Mouse (Mus musculus): Measurements from ENCODE around the gene Snd1. TPM values are rescaled to one million over a fixed set of nuclear protein-coding genes. Genes with fewer than 3 reads are reported as not detected.
"Not testable (repeated sequence)": the region's sequence is repeated elsewhere in the genome, so short reads cannot be mapped to it uniquely, and the experiment has no call there.

Gene Snd1
- polyA plus RNA-seq, 1 experiment from 2014 or later = 138 TPM

- H3K4me3 ChIP-seq = no peak overlapping the region
- H3K36me3 ChIP-seq = peaks cover 72% of the 10 kb centered on the region
- H3K27ac ChIP-seq = no peak overlapping the region
- H3K27me3 ChIP-seq (ENCODE audit: low read depth, poor library complexity, severe bottlenecking) = no peaks in the 10 kb centered on the region
- DNase-seq (ENCODE audit: low spot score) = no peak
- H3K4me1 ChIP-seq = no peaks in the 10 kb centered on the region
- no peaks in the 10 kb centered on the region for H3K9me3 ChIP-seq (replicated peaks)
Measured at GRCm38 (mm10) chr6:28491198-28491597, 16.3 kb downstream of the Snd1 start.

DNA sequence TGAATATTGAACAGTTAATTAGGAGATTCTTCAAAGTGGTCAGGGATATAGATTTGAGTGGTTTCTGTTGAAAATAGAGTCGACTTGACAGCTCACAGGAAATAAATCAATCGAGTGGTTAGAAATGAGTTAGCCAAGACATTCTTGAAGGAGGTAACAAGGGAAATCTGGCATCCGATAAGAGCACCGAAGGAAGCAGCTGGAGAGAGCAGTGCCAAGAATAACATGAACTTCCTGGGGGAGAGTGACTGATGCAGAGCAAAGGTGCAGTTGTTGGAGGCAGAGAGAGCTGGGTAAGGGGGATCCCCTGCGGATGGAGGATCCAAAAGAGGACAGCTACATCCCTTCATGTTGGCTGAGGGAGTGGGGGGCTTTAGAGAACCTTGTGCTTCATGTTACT, 22.9 kb downstream of the Snd1 start:
- DNase-seq (ENCODE audit: low spot score) = no peak
- Histone ChIP-seq H3K9me3 (replicated peaks) (no peaks in the 10 kb centered on the region), H3K4me3 (no peak overlapping the region), H3K36me3 (peaks cover 25% of the 10 kb centered on the region), H3K27me3 (ENCODE audit: low read depth, poor library complexity, severe bottlenecking) (no peaks in the 10 kb centered on the region), H3K27ac (no peak overlapping the region), H3K4me1 (no peaks in the 10 kb centered on the region)
- WGBS = 82% methylated on average over 5 of the region's 5 CpGs

- Histone ChIP-seq H3K27ac (no peak overlapping the region), H3K4me1 (peaks cover 8% of the 10 kb centered on the region), H3K9me3 (replicated peaks) (no peaks in the 10 kb centered on the region), H3K4me3 (no peak overlapping the region), H3K36me3 (peaks cover 20% of the 10 kb centered on the region; the same call in 1 of the 2 replicates), H3K27me3 (ENCODE audit: low read depth, poor library complexity, severe bottlenecking) (no peaks in the 10 kb centered on the region)
- DNase-seq (ENCODE audit: low spot score) = no peak
- WGBS = 92% methylated on average over 7 of the region's 7 CpGs
Measured at GRCm38 (mm10) chr6:28502576-28502975, 27.6 kb downstream of the Snd1 start.

- Histone ChIP-seq H3K4me3 (no peak overlapping the region), H3K27me3 (ENCODE audit: low read depth, poor library complexity, severe bottlenecking) (no peaks in the 10 kb centered on the region), H3K4me1 (peaks cover 11% of the 10 kb centered on the region), H3K27ac (no peak overlapping the region), H3K9me3 (replicated peaks) (no peaks in the 10 kb centered on the region), H3K36me3 (peaks cover 18% of the 10 kb centered on the region; the same call in 1 of the 2 replicates)
- DNase-seq (ENCODE audit: low spot score) = no peak
- WGBS = 95% methylated on average over 4 of the region's 4 CpGs
Measured at GRCm38 (mm10) chr6:28503148-28503547, 28.2 kb downstream of the Snd1 start.

DNA sequence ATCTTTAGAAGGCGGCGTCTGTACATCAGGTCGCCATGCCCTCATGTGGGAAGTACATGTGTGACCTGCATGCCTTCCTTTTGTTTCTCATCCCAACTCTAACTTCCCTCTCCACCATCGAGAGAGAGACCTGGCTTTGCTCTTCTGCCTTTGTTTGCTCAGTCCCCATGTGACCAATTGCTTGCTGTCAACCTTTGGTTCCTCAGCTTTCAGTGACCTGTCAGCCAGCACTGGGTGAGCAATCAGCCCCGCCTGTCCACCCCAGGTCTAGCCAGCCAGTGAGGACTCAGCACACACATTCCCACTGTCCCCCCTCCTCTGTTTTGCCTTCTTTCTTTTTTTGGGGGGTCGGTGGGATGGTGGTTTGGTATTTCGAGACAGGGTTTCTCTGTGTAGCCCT, 29.7 kb downstream of the Snd1 start:
- H3K9me3 ChIP-seq (replicated peaks) = no peaks in the 10 kb centered on the region
- peaks cover 20% of the 10 kb centered on the region; the same call in 1 of the 2 replicates for H3K36me3 ChIP-seq
- H3K4me3 ChIP-seq = no peak overlapping the region
- no peak overlapping the region for H3K27ac ChIP-seq
- no peak for DNase-seq (ENCODE audit: low spot score)
- no peaks in the 10 kb centered on the region for H3K27me3 ChIP-seq (ENCODE audit: low read depth, poor library complexity, severe bottlenecking)
- peaks cover 11% of the 10 kb centered on the region for H3K4me1 ChIP-seq
- WGBS = 93% methylated on average over 7 of the region's 7 CpGs

GRCm38 (mm10) chr6:28507759-28508158, 32.8 kb downstream of the Snd1 start:
- Histone ChIP-seq H3K9me3 (replicated peaks) (no peaks in the 10 kb centered on the region), H3K36me3 (peaks cover 26% of the 10 kb centered on the region), H3K27me3 (ENCODE audit: low read depth, poor library complexity, severe bottlenecking) (no peaks in the 10 kb centered on the region), H3K4me1 (peaks cover 11% of the 10 kb centered on the region), H3K27ac (no peak overlapping the region), H3K4me3 (no peak overlapping the region)
- WGBS = 65% methylated on average over 4 of the region's 4 CpGs
- no peak for DNase-seq (ENCODE audit: low spot score)

- Histone ChIP-seq H3K4me1 (no peaks in the 10 kb centered on the region), H3K27me3 (ENCODE audit: low read depth, poor library complexity, severe bottlenecking) (no peaks in the 10 kb centered on the region), H3K36me3 (peaks cover 53% of the 10 kb centered on the region), H3K4me3 (no peak overlapping the region), H3K27ac (no peak overlapping the region), H3K9me3 (replicated peaks) (no peaks in the 10 kb centered on the region)
- DNase-seq (ENCODE audit: low spot score) = no peak
- WGBS = 96% methylated on average over 3 of the region's 3 CpGs
Measured at GRCm38 (mm10) chr6:28514195-28514594, 39.3 kb downstream of the Snd1 start.

- H3K4me1 ChIP-seq = no peaks in the 10 kb centered on the region
- H3K27ac ChIP-seq = no peak overlapping the region
- no peaks in the 10 kb centered on the region for H3K9me3 ChIP-seq (replicated peaks)
- WGBS = 95% methylated on average over 4 of the region's 4 CpGs
- H3K4me3 ChIP-seq = no peak overlapping the region
- DNase-seq (ENCODE audit: low spot score) = no peak
- H3K36me3 ChIP-seq = peaks cover 60% of the 10 kb centered on the region
- no peaks in the 10 kb centered on the region for H3K27me3 ChIP-seq (ENCODE audit: low read depth, poor library complexity, severe bottlenecking)
Measured at GRCm38 (mm10) chr6:28514830-28515350, 40.0 kb downstream of the Snd1 start.

- DNase-seq (ENCODE audit: low spot score) = no peak
- no peak overlapping the region for H3K27ac ChIP-seq
- 88% methylated on average over 2 of the region's 2 CpGs for WGBS
Measured at GRCm38 (mm10) chr6:28516618-28517017, 41.7 kb downstream of the Snd1 start.

DNA sequence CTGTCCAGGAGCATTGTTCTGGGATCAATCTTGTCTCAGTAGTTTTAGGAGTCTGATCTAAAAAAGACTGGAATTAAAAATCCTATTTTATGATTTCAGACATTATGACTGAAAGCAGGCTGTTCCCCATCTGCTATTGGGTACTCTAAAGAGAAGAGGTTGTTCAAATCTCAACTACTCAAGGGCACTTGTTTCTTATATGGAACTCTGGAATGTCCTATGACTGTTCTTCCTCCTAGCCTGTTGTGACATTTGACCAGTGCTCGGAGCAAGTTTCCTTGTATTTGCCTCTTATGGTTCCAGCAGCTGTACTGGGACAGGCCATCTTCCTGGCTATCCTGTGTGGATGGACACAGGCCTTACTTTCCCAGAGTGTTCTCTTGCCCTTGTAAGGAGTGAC, 42.1 kb downstream of the Snd1 start:
- H3K27ac ChIP-seq = no peak overlapping the region
- H3K27me3 ChIP-seq (ENCODE audit: low read depth, poor library complexity, severe bottlenecking) = no peaks in the 10 kb centered on the region
- DNase-seq (ENCODE audit: low spot score) = no peak
- no peaks in the 10 kb centered on the region for H3K4me1 ChIP-seq
- 94% methylated on average over 1 of the region's 1 CpGs for WGBS
- no peaks in the 10 kb centered on the region for H3K9me3 ChIP-seq (replicated peaks)
- peaks cover 75% of the 10 kb centered on the region for H3K36me3 ChIP-seq
- H3K4me3 ChIP-seq = no peak overlapping the region

More at GRCm38 (mm10) chr6:28516618-28517017, 41.7 kb downstream of the Snd1 start:
- H3K9me3 ChIP-seq (replicated peaks) = no peaks in the 10 kb centered on the region
- peaks cover 71% of the 10 kb centered on the region for H3K36me3 ChIP-seq
- no peaks in the 10 kb centered on the region for H3K4me1 ChIP-seq
- H3K4me3 ChIP-seq = no peak overlapping the region
- no peaks in the 10 kb centered on the region for H3K27me3 ChIP-seq (ENCODE audit: low read depth, poor library complexity, severe bottlenecking)

DNA sequence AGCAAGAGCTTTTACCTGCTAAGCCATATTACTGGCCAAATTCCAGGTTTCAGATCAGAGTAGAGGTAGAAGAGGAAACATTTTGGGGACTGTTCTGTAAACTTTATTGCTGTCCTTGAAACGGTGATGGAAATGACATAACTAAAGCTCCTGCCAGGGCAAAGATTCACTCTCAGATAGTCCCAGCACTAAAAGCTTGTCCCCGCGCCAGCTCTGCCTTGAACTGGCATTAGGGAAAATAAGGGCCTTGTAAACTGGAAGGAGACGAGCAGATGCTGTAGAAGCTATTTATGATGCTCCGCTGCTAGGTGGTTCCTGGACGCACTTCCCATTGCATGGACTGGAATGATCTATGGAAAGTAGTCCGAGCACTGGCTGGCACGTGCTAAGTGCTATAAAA, 44.5 kb downstream of the Snd1 start:
- DNase-seq (ENCODE audit: low spot score) = no peak
- Histone ChIP-seq H3K9me3 (replicated peaks) (no peaks in the 10 kb centered on the region), H3K4me1 (no peaks in the 10 kb centered on the region), H3K27me3 (ENCODE audit: low read depth, poor library complexity, severe bottlenecking) (no peaks in the 10 kb centered on the region), H3K27ac (no peak overlapping the region), H3K36me3 (peaks cover 78% of the 10 kb centered on the region), H3K4me3 (no peak overlapping the region)
- whole genome bisulfite sequencing = 82% methylated on average over 8 of the region's 8 CpGs

- not testable (repeated sequence) for H3K27ac ChIP-seq; H3K9me3 ChIP-seq (replicated peaks); H3K4me1 ChIP-seq; H3K4me3 ChIP-seq; H3K27me3 ChIP-seq (ENCODE audit: low read depth, poor library complexity, severe bottlenecking); DNase-seq (ENCODE audit: low spot score)
- 92% methylated on average over 5 of the region's 5 CpGs for WGBS
- H3K36me3 ChIP-seq = peaks cover 76% of the 10 kb centered on the region
Measured at GRCm38 (mm10) chr6:28520787-28521186, 45.8 kb downstream of the Snd1 start.

DNA sequence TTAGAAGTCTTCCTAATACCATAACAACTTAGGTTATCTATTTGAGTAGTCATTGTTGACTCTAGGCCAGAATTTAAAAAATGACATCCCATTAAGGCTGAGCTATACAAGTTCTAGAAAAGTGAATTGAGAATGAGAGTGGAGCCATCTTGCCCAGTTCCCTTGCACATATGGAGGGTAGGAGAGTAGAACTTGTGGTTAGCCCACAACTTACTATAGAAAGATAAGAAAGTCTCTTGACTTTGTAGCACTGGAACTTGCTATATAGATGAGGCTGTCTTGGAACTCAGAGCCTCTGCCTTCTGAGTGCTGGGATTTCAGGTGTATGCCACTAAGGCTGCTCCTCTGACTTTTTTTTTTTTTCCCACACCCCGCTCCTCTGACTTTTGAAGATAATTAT, 46.5 kb downstream of the Snd1 start:
- no peak overlapping the region for H3K27ac ChIP-seq
- peaks cover 79% of the 10 kb centered on the region for H3K36me3 ChIP-seq
- no peaks in the 10 kb centered on the region for H3K4me1 ChIP-seq
- no peaks in the 10 kb centered on the region for H3K9me3 ChIP-seq (replicated peaks)
- WGBS = 97% methylated on average over 1 of the region's 1 CpGs
- DNase-seq (ENCODE audit: low spot score) = no peak
- H3K4me3 ChIP-seq = no peak overlapping the region
- no peaks in the 10 kb centered on the region for H3K27me3 ChIP-seq (ENCODE audit: low read depth, poor library complexity, severe bottlenecking)

DNA sequence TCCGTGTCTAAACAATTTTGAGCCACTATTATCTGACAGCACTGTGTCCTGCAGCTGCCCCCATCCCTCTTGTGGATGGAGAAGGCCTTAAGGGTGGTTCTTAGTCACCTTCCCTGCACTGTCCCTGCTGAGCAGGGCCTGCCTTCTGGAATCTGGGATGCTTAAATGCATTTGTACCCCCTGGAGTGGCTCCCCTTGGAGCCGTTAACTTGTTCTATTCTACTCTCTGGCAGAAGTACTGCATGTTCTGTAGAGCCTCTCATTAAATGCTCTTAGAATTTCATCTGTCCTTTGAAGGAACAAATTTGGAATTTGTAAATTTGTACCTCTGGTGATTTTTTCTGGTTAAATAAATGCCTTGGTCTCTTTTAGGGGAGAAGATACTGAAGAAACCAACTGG, 50.6 kb downstream of the Snd1 start:
- no peak for DNase-seq (ENCODE audit: low spot score)
- no peak overlapping the region for H3K27ac ChIP-seq
- H3K4me1 ChIP-seq = no peaks in the 10 kb centered on the region
- no peaks in the 10 kb centered on the region for H3K27me3 ChIP-seq (ENCODE audit: low read depth, poor library complexity, severe bottlenecking)
- WGBS = 76% methylated on average over 2 of the region's 2 CpGs
- peaks cover 96% of the 10 kb centered on the region for H3K36me3 ChIP-seq
- no peaks in the 10 kb centered on the region for H3K9me3 ChIP-seq (replicated peaks)
- H3K4me3 ChIP-seq = no peak overlapping the region
